Mouse (Mus musculus): ENCODE measurements around the gene Fam208b. TPM values are rescaled to one million over a fixed set of nuclear protein-coding genes. Genes with fewer than 3 reads are reported as not detected.
A peak's percentile ranks its signal among the peaks of the same experiment; 100 is the strongest.

Gene Fam208b
- polyA plus RNA-seq, 1 experiment = 0.74 TPM

DNA sequence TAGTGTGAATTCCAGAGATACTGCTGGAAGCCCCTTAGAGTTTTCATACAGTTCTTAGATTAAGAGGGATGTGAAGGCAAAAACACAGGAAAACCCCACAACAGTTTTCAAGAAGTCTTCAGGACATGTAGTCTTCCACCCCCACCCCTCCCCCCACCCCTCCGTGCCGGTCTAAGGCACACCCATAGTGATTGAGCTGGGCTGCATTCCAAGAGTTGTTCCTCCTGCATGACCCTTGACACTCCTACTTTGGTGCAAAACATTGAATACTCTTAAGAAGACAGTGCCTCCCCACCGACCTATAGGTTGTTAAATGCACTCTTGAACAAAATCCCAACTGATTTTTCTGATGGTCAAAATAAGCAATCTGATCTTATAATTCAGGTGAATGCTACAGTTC lies 17.2 kb upstream of the Fam208b start:
- TF ChIP-seq POLR2A (IDR thresholded peaks at IDR 0.05; ENCODE audit: low read depth, low read length) (no peak), CTCF (IDR thresholded peaks at IDR 0.05; ENCODE audit: extremely low read depth, insufficient read length, insufficient replicate concordance, low read depth, low read length) (no peak)
- H3K36me3 ChIP-seq (ENCODE audit: control insufficient read depth, insufficient read depth, low read length) = no peaks in the 10 kb centered on the region
- no peak overlapping the region for H3K4me3 ChIP-seq (ENCODE audit: low read depth, low read length)
- H3K27ac ChIP-seq (ENCODE audit: insufficient read depth, low read depth, low read length) = peak overlapping the region; percentile 86; the same call in 1 of the 2 replicates
- H3K4me1 ChIP-seq (ENCODE audit: control insufficient read depth, insufficient read depth, insufficient read length, low read length) = peaks cover 11% of the 10 kb centered on the region
- 10% methylated on average over 3 of the region's 3 CpGs for whole genome bisulfite sequencing
- H3K27me3 ChIP-seq (ENCODE audit: control insufficient read depth, insufficient read depth, low read length) = no peaks in the 10 kb centered on the region

DNA sequence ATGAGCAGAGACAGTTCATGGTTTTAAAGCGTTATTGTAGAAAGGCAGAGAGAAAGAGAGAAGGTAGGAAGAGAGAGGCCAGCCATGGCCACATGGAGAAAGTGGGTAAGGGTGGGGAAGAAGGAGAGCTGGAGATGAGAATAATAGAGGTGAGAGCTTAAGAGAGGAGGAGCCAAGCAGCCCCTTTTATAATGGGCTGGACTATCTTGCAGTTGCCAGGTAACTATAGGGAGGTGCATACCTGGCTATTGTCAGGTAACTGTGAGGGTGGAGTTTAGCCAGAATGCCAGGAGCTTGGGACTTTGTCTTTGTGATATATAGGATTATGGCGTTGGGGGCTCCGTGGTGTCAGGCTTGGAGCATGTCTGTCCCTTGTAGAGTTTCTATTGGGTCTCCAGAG lies 16.2 kb upstream of the Fam208b start:
- H3K4me1 ChIP-seq (ENCODE audit: control insufficient read depth, insufficient read depth, insufficient read length, low read length) = peaks cover 11% of the 10 kb centered on the region
- no peaks in the 10 kb centered on the region for H3K27me3 ChIP-seq (ENCODE audit: control insufficient read depth, insufficient read depth, low read length)
- H3K4me3 ChIP-seq (ENCODE audit: low read depth, low read length) = no peak overlapping the region
- TF ChIP-seq CTCF (IDR thresholded peaks at IDR 0.05; ENCODE audit: extremely low read depth, insufficient read length, insufficient replicate concordance, low read depth, low read length) (no peak), POLR2A (IDR thresholded peaks at IDR 0.05; ENCODE audit: low read depth, low read length) (no peak)
- 52% methylated on average over 3 of the region's 3 CpGs for WGBS
- H3K27ac ChIP-seq (ENCODE audit: insufficient read depth, low read depth, low read length) = no peak overlapping the region
- H3K36me3 ChIP-seq (ENCODE audit: control insufficient read depth, insufficient read depth, low read length) = no peaks in the 10 kb centered on the region

- WGBS = under 1% methylated on average over 50 of the region's 50 CpGs
- H3K27ac ChIP-seq (ENCODE audit: insufficient read depth, low read depth, low read length) = peak overlapping the region; percentile 58
- no peaks in the 10 kb centered on the region for H3K36me3 ChIP-seq (ENCODE audit: control insufficient read depth, insufficient read depth, low read length)
- no peaks in the 10 kb centered on the region for H3K27me3 ChIP-seq (ENCODE audit: control insufficient read depth, insufficient read depth, low read length)
- H3K4me3 ChIP-seq (ENCODE audit: low read depth, low read length) = peak overlapping the region; percentile 84
- TF ChIP-seq POLR2A (IDR thresholded peaks at IDR 0.05; ENCODE audit: low read depth, low read length) (no peak), CTCF (IDR thresholded peaks at IDR 0.05; ENCODE audit: extremely low read depth, insufficient read length, insufficient replicate concordance, low read depth, low read length) (no peak)
- H3K4me1 ChIP-seq (ENCODE audit: control insufficient read depth, insufficient read depth, insufficient read length, low read length) = no peaks in the 10 kb centered on the region
These were observed 652 bp downstream of the Fam208b start for GRCm38 (mm10) chr13:3610118-3610794.

- no peaks in the 10 kb centered on the region for H3K4me1 ChIP-seq (ENCODE audit: control insufficient read depth, insufficient read depth, insufficient read length, low read length)
- no peaks in the 10 kb centered on the region for H3K27me3 ChIP-seq (ENCODE audit: control insufficient read depth, insufficient read depth, low read length)
- TF ChIP-seq POLR2A (IDR thresholded peaks at IDR 0.05; ENCODE audit: low read depth, low read length) = no peak
- no peak for TF ChIP-seq CTCF (IDR thresholded peaks at IDR 0.05; ENCODE audit: extremely low read depth, insufficient read length, insufficient replicate concordance, low read depth, low read length)
- WGBS = 8% methylated on average over 8 of the region's 8 CpGs
- H3K36me3 ChIP-seq (ENCODE audit: control insufficient read depth, insufficient read depth, low read length) = no peaks in the 10 kb centered on the region
- peak overlapping the region; percentile 84 for H3K4me3 ChIP-seq (ENCODE audit: low read depth, low read length)
- no peak overlapping the region for H3K27ac ChIP-seq (ENCODE audit: insufficient read depth, low read depth, low read length)
These were observed 1.2 kb downstream of the Fam208b start for GRCm38 (mm10) chr13:3609780-3610117.

DNA sequence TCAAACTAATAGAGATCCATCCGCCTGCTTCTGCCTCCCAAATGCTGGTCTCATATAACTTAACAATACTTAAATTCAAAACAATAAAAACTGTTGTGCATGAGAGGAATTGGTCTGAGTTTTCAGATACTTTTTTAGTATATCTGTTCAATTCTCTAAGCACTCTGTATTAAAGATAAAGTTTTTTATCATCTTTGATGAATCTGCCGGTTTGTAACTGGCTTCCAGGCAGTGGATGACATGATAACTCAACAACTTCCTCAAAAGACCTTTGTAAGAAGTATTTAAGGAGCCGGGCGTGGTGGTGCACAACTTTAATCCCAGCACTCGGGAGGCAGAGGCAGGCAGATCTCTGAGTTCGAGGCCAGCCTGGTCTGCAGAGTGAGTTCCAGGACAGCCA lies 14.7 kb downstream of the Fam208b start:
- H3K4me1 ChIP-seq (ENCODE audit: control insufficient read depth, insufficient read depth, insufficient read length, low read length) = no peaks in the 10 kb centered on the region
- 89% methylated on average over 6 of the region's 6 CpGs for WGBS
- TF ChIP-seq CTCF (IDR thresholded peaks at IDR 0.05; ENCODE audit: extremely low read depth, insufficient read length, insufficient replicate concordance, low read depth, low read length) = no peak
- TF ChIP-seq POLR2A (IDR thresholded peaks at IDR 0.05; ENCODE audit: low read depth, low read length) = no peak
- H3K36me3 ChIP-seq (ENCODE audit: control insufficient read depth, insufficient read depth, low read length) = peaks cover 37% of the 10 kb centered on the region
- H3K27me3 ChIP-seq (ENCODE audit: control insufficient read depth, insufficient read depth, low read length) = no peaks in the 10 kb centered on the region
- H3K27ac ChIP-seq (ENCODE audit: insufficient read depth, low read depth, low read length) = no peak overlapping the region
- H3K4me3 ChIP-seq (ENCODE audit: low read depth, low read length) = no peak overlapping the region

DNA sequence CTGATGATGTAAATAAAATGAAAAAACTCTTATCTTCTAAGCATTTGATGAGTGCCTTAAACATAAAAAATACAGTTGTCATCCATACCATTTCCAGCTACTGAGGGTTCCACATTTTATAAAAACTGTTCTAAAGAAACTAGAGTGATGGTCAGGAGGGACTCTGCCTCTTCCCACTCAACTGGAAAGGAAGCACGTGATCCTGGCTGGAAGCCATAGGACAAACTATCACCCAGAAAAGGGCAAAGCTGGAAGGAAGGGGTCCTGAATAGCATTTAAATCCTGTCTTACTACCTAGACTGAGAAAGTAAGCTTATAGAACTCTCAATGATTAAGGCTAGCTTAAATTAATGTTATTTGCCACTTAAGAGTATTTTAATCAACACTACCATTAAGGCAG lies 16.6 kb downstream of the Fam208b start:
- Histone ChIP-seq H3K4me1 (ENCODE audit: control insufficient read depth, insufficient read depth, insufficient read length, low read length) (no peaks in the 10 kb centered on the region), H3K36me3 (ENCODE audit: control insufficient read depth, insufficient read depth, low read length) (peaks cover 46% of the 10 kb centered on the region), H3K27me3 (ENCODE audit: control insufficient read depth, insufficient read depth, low read length) (no peaks in the 10 kb centered on the region), H3K4me3 (ENCODE audit: low read depth, low read length) (no peak overlapping the region), H3K27ac (ENCODE audit: insufficient read depth, low read depth, low read length) (no peak overlapping the region)
- TF ChIP-seq POLR2A (IDR thresholded peaks at IDR 0.05; ENCODE audit: low read depth, low read length) (no peak), CTCF (IDR thresholded peaks at IDR 0.05; ENCODE audit: extremely low read depth, insufficient read length, insufficient replicate concordance, low read depth, low read length) (no peak)
- WGBS = 86% methylated on average over 1 of the region's 1 CpGs

DNA sequence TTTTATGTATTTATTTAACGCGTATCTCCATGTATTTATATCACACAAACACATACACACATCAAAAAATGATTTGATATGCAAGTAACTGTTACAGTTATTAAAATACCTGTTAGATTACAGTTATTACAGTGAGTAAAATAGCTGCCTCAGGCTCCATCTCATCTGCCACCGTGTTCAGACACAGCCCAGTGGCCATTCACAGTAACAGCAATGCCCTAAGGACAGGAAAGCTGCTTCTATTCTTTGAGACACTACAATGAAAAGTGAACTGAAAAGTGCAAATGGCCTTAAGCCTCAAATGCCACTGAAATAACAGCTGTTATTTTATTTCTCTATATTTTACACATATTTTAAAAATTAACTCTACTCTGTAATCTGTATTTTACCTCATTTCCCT lies 20.1 kb downstream of the Fam208b start:
- no peaks in the 10 kb centered on the region for H3K4me1 ChIP-seq (ENCODE audit: control insufficient read depth, insufficient read depth, insufficient read length, low read length)
- 91% methylated on average over 3 of the region's 3 CpGs for WGBS
- H3K36me3 ChIP-seq (ENCODE audit: control insufficient read depth, insufficient read depth, low read length) = peaks cover 41% of the 10 kb centered on the region
- H3K27ac ChIP-seq (ENCODE audit: insufficient read depth, low read depth, low read length) = no peak overlapping the region
- no peak overlapping the region for H3K4me3 ChIP-seq (ENCODE audit: low read depth, low read length)
- H3K27me3 ChIP-seq (ENCODE audit: control insufficient read depth, insufficient read depth, low read length) = no peaks in the 10 kb centered on the region
- TF ChIP-seq CTCF (IDR thresholded peaks at IDR 0.05; ENCODE audit: extremely low read depth, insufficient read length, insufficient replicate concordance, low read depth, low read length) (peak; percentile 24; the same call in 1 of the 2 replicates), POLR2A (IDR thresholded peaks at IDR 0.05; ENCODE audit: low read depth, low read length) (no peak)
